Mouse (Mus musculus) gastrocnemius, postnatal 14 days (tissue): Measurements from ENCODE around the gene Amh. TPM values are rescaled to one million over a fixed set of nuclear protein-coding genes. Genes with fewer than 3 reads are reported as not detected.

Source experiments
- DNase-seq: peaks from one replicate; pipeline ENCODE4 v3.0.0; 2021; ENCODE audit warnings: mixed read lengths
- intact Hi-C: fragments of 180-260 bp; cut with DNase I; formaldehyde crosslinking; loops from one replicate; pipeline ENCODE4 v1.15.1; 2025; ENCODE audit warnings: low total_unique reads
- long read RNA-seq, 2 experiments: library from polyadenylated mRNA; stranded (forward); transcript quantifications; one replicate each; pipeline ENCODE4 v2.0.0; 2021
- total RNA-seq, 2 experiments: library from RNA; stranded (reverse); gene quantifications; 2 replicates each; pipeline ENCODE4 v1.2.3; 2021

Gene Amh
- under 1 TPM in 1 of 2 experiments, not detected in 1; 0.25 TPM for total RNA-seq
- long read RNA-seq, experiment 1: 0 reads
- long read RNA-seq, experiment 2: 0 reads

- intact Hi-C loops: loop anchor here (10.0 kb wide), 1 partner anchor 190 kb away; no protein-coding TSS in a partner anchor
- no peak for DNase-seq
These were observed at the start of gene Amh for GRCm38 (mm10) chr10:80804916-80805315. Amh (plus strand) TSS chr10:80805243.

DNA sequence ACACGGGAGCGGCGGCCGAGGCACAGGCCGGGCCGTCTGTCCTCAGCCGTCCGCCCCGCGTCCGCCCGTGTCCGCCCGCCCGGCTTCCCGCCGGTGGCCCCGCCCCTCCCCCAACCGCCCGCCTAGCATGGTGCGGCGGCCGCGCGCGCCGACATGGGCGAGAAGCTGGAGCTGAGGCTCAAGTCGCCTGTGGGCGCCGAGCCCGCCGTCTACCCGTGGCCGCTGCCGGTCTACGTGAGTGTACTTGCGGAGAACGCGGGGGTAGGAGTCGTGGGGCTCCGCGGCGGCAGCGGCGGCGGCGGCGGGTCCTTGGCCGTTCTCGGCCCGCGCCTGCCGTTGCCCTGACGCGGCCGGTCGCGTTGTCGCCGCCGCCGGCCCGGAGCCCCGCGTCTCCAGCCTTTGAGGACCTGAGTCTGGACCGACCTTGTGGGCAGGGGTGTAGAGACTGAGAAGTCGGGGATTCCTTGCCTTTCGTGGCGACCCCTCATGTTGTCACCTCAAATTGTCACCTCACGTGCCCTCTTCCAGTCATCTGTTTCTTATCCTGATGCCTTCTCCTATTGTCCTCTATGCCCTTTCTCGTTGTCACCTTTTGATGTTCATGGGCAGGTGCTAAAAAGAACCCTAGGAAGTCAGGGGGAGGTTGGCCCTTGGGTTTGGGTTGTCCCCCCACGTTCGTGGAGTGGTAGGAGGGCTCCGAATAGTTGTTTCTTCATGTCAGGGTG lies 49.6 kb upstream of the Amh start:
- intact Hi-C loops: no loop called here
- DNase-seq: peak; percentile 49

DNA sequence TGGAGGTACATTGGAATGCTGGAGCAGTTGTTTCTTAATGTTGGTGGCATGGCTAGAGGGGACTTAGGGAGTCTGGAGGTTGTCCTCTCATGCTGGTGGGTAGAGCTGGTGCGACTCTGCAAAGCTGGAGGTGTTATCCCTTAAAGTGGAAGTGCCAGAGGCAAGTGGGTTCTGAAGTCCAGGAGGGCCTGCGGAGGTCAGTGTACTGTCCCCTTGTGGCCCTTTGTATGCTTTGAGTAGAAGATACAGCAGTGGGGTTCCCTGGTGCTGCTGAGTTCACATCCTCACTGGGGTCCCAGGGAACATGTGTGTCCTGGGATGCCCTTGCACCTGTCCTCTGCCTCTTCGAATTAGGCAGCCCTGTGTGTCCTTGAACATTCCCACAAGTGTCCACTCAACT lies 48.9 kb upstream of the Amh start:
- intact Hi-C loops: no loop called here
- no peak for DNase-seq

DNA sequence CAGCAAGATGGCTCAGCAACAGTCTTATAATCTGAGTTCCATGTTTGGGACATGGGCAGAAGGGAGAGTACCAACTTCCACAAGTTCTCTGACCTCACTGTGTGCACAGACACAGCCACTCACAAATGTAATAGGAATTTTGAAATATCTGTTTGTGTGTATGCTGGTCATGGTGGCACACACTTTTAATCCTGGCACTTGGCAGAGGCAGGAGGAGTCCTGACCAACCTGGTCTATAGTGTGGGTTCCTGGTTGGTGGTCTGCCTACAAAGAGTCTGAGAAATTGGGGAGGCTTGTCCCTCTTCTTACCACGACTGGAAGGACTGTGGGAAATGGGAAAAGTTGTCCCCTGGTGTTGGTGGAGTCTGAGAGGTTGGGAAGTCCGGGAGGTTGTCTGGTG lies 48.5 kb upstream of the Amh start:
- DNase-seq: no peak
- intact Hi-C loops: no loop called here

GRCm38 (mm10) chr10:80756967-80757366 lies 48.1 kb upstream of the Amh start:
- intact Hi-C loops: no loop called here
- DNase-seq: no peak

DNA sequence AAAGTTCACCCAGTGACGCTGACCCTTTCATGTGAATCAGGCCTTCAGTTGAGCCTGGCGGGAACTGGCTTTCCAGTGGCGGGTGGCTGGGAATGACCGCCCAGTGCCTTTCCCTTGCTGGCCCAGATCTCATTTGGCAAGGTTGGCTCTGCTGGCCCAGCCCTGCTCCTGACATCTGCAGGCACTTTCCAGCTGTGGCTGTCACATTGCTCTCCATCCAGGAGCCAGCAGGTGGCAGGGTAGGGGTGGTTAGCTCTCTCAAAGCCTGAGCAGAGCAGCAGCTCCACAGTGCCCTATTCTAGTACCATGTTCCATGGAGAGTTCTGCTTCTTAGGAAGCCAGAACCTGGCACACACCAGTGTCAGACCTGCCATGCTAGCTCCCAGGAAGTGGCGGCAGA lies 47.3 kb upstream of the Amh start:
- DNase-seq: peak; percentile 88
- intact Hi-C loops: no loop called here

DNA sequence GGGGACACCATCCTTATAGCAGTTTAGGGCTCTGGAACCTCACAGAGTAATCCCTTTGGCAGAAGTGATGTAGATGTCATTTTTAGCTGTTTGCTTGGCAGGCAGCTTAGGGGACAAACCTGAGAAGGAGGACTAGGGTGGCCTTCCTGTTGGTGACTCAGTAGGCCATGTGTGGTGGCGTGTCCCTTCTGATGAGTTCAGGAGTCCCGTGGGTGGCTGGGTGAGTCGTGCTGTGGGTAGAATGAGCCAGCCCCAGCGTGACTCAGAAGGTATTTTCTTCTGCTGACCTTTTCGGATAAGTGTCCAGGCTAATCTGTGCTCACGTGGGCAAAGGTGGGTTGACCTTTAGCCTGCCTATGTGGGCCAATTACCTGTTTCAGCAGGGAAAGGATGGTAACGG lies 46.4 kb upstream of the Amh start:
- DNase-seq: no peak
- intact Hi-C loops: no loop called here

DNA sequence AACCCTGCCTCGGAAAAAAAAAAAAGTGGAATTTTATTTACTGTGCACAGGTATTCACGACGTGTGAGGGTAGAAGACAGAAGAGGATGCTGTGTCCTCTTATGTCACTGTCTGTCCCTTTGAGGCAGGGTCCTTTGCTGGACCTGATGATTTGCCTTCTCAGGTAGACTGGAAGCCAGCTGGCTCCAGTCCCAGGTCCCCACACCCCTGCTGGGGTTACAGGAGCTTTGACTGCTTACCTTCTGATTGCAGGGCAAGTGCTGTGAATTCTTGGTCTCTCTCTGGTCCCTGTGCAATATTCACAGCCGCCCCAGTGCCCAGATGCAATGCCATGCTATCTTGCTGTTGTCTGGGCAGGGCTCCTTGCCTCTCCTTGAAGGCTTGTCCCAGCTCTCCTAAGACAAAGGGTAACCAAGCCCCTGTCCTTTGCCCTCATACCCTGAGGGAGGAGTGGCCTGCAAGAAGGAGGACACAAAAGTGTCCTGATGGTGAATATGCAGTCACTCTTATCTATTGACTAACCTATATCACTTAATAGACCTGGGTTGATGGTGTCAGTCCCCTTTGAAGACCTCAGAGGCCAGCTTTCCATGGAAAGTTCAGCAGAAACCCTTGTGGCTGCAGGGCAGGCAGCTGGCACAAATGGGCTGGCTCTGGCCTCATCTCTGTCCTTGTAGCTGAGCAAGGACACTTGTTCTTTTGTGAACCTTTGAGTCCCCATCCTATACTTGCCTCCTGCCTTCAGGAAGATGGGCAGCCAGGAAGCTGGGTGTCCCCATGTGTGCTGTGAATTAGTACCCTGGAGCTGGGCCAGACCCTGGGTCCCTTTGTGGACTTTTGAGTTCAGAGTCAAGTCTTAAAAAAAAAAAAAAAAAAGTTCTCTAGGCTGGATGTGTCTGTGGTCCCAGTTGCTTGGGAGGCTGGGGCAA lies 44.2 kb upstream of the Amh start:
- intact Hi-C loops: no loop called here
- no peak for DNase-seq

- intact Hi-C loops: no loop called here
- DNase-seq: no peak
These were observed 43.2 kb upstream of the Amh start for GRCm38 (mm10) chr10:80761821-80762220.

GRCm38 (mm10) chr10:80763502-80763901 lies 41.5 kb upstream of the Amh start:
- DNase-seq: no peak
- intact Hi-C loops: no loop called here

DNA sequence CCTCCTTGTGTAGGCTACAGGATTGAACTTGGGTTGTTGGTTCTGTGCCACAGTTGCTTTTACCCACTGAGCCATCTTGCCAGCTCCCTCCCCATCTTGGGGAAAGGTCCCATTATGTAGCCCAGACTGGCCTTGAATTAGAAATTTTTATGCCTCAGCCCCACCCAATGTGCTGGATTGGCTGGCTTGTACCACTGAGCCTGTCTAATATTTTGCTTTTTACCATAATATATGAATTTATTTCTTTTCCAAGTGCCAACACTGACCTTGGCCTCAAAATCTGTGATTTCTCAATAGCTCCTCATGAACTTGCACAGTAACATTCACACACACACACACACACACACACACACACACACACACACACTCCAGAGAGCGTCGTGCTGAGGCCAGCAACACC lies 39.3 kb upstream of the Amh start:
- DNase-seq: no peak
- intact Hi-C loops: no loop called here

DNA sequence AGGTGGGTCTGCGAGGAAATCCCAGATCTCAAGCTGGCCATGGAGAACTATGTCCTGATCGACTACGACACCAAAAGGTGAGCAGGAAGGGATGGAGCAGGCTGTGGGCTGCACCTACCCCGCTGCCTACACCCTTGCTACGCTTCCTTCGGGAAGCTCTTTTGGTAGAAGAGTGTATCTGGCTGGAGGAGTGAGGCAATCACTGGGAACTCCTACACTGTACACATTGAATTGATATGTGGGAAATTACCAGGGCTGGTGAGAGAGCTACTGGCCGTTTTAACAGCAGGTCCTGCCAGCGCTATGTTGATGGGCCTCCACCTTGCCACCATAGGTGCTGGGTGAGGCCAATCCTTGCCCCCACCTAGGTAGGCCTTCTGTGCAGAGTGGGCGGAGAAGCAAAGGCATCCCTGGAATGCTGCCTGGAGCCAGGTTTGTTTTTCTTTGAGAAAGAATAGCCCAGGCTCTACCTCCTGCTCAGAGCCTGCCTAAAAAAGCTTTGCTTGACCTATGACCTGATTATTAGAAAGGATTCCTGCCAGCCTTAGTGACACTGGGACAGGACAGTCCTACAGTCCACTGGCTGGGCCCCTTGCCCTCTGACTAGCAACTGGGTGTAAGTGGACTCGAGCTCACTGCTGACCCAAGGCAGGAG lies 38.8 kb upstream of the Amh start:
- intact Hi-C loops: no loop called here
- DNase-seq: no peak

- no peak for DNase-seq
- intact Hi-C loops: no loop called here
These were observed 36.7 kb upstream of the Amh start for GRCm38 (mm10) chr10:80768365-80768764.

GRCm38 (mm10) chr10:80773816-80774215 lies 31.2 kb upstream of the Amh start:
- intact Hi-C loops: no loop called here
- DNase-seq: no peak

DNA sequence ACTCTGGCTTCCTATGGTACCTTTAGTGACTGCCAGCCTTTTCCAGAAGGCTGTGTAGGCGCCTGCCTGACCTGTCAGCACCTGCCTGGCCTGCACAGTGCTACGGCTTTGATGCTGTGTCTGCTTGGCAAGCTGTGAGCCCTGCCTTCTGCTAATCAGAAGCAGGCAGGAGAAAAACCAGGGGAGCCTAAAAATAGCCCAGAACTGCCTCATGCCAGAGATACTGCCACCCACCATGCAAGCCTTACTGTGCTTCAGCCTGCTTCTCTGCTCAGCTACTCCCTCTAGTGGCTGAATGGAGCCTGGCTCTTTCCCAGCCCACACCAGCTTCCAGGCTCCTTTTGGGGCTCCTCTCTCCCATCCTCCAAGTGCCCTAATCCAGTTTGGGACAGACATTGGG lies 30.5 kb upstream of the Amh start:
- DNase-seq: peak; percentile 77
- intact Hi-C loops: no loop called here

- intact Hi-C loops: no loop called here
- DNase-seq: no peak
These were observed 30.1 kb upstream of the Amh start for GRCm38 (mm10) chr10:80774981-80775380.

DNA sequence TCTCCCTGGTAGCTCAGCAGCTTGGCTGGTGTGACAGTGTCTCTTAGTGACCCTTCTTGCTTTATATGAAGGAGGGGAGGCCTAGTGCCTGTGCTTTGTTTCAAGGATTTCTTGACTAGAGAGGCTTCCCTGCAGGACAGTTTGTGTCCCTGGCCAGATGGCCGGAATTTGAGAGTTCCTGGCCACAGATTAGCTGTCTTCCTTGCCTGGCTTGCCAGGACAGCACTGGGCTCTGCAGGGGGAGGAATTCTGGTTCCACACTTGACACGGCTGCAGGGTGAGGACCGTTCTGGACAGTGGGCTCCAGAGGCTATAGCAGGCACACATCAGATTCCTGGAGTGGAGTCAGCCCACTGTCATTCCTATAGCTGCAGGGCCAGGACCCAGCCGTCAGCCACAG lies 29.3 kb upstream of the Amh start:
- no peak for DNase-seq
- intact Hi-C loops: no loop called here

- no peak for DNase-seq
- intact Hi-C loops: no loop called here
These were observed 28.6 kb upstream of the Amh start for GRCm38 (mm10) chr10:80776358-80776869.

- DNase-seq: no peak
- intact Hi-C loops: no loop called here
These were observed 27.9 kb upstream of the Amh start for GRCm38 (mm10) chr10:80777123-80777522.

GRCm38 (mm10) chr10:80779565-80779964 lies 25.5 kb upstream of the Amh start:
- intact Hi-C loops: no loop called here
- DNase-seq: no peak
